Mouse (Mus musculus) hindbrain, embryonic 14.5 days (tissue): ENCODE measurements at regions not wholly inside any gene's neighbourhood (a gene's known extent, or its start where the extent isn't known, plus 50 kb on each side); places are given as distances from the start of the nearest gene placed in this dataset.
A peak's percentile ranks its signal among the peaks of the same experiment; 100 is the strongest.

Experiments
- ATAC-seq: fragments of 200-750 bp; cut with Nextera tagmentation; 2 replicates; pipeline ENCODE4 v1.8.0; 2017; ENCODE audit warnings: moderate number of reproducible peaks, mild to moderate bottlenecking, moderate TSS enrichment, moderate library complexity; ENCODE audit not compliant: low FRiP score
- DNase-seq: peaks from one replicate; pipeline ENCODE4 v3.0.0-alpha.2; 2015; ENCODE audit warnings: low spot score
- H3K27ac ChIP-seq: fragments of 300-500 bp; sonication (generic); 2 replicates; pipeline ENCODE4 v1.5.1; 2014; ENCODE audit warnings: mild to moderate bottlenecking, moderate library complexity
- H3K27me3 ChIP-seq: fragments of 300-500 bp; sonication (generic); 2 replicates; pipeline ENCODE4 v1.6.1; 2014; ENCODE audit warnings: mild to moderate bottlenecking, low read length, mixed read lengths; ENCODE audit not compliant: control insufficient read depth, insufficient read depth
- H3K36me3 ChIP-seq: fragments of 300-500 bp; sonication (generic); replicated peaks from 2 replicates; pipeline ENCODE4 v1.6.1; 2014; ENCODE audit not compliant: control insufficient read depth, insufficient read depth
- H3K4me1 ChIP-seq: fragments of 300-500 bp; sonication (generic); replicated peaks from 2 replicates; pipeline ENCODE4 v1.6.1; 2014; ENCODE audit warnings: antibody characterized with exemption, low read length, mixed read lengths; ENCODE audit not compliant: control insufficient read depth, insufficient read depth
- H3K4me2 ChIP-seq: fragments of 300-500 bp; sonication (generic); replicated peaks from 2 replicates; pipeline ENCODE4 v1.6.1; 2014; ENCODE audit warnings: mild to moderate bottlenecking, moderate library complexity
- H3K4me3 ChIP-seq: fragments of 300-500 bp; sonication (generic); replicated peaks from 2 replicates; pipeline ENCODE4 v1.5.1; 2014; ENCODE audit warnings: mild to moderate bottlenecking, low read length
- H3K9ac ChIP-seq: fragments of 300-500 bp; sonication (generic); 2 replicates; pipeline ENCODE4 v1.6.1; 2014
- H3K9me3 ChIP-seq: fragments of 300-500 bp; sonication (generic); 2 replicates; pipeline ENCODE4 v1.6.1; 2016; ENCODE audit warnings: low read length; ENCODE audit not compliant: control insufficient read depth
- WGBS: fragments of 180-500 bp; shearing (Covaris S2); extraction: QIAGEN DNeasy Blood & Tissue Kit; methylation state at CpG from one replicate; pipeline ENCODE4 v1.1.7; 2014; 5-methylcytosine and 5-hydroxymethylcytosine counted together

GRCm38 (mm10) chr15:11646241-11646640 lies 246.8 kb upstream of the Tars start:
- Histone ChIP-seq H3K27me3 (no peaks in the 10 kb centered on the region), H3K4me3 (no peak overlapping the region), H3K4me2 (no peak overlapping the region), H3K9ac (no peak overlapping the region), H3K27ac (no peak overlapping the region), H3K36me3 (no peaks in the 10 kb centered on the region), H3K4me1 (no peaks in the 10 kb centered on the region), H3K9me3 (no peaks in the 10 kb centered on the region)
- 94% methylated on average over 6 of the region's 6 CpGs for WGBS
- ATAC-seq (no peak), DNase-seq (no peak)

- Histone ChIP-seq H3K4me1 (no peaks in the 10 kb centered on the region), H3K36me3 (no peaks in the 10 kb centered on the region), H3K27me3 (no peaks in the 10 kb centered on the region), H3K9ac (no peak overlapping the region), H3K4me2 (no peak overlapping the region), H3K9me3 (no peaks in the 10 kb centered on the region), H3K27ac (no peak overlapping the region), H3K4me3 (no peak overlapping the region)
- ATAC-seq (no peak), DNase-seq (no peak)
- WGBS = 83% methylated on average over 7 of the region's 7 CpGs
Measured at GRCm38 (mm10) chr15:11644779-11645178, 245.3 kb upstream of the Tars start.

GRCm38 (mm10) chr15:11630654-11631053 lies 231.2 kb upstream of the Tars start:
- DNase-seq = no peak
- Histone ChIP-seq H3K4me3 (no peak overlapping the region), H3K27me3 (no peaks in the 10 kb centered on the region), H3K4me1 (no peaks in the 10 kb centered on the region), H3K9me3 (no peaks in the 10 kb centered on the region), H3K9ac (no peak overlapping the region), H3K36me3 (no peaks in the 10 kb centered on the region), H3K4me2 (no peak overlapping the region), H3K27ac (no peak overlapping the region)
- ATAC-seq = no peak
- WGBS = 76% methylated on average over 2 of the region's 2 CpGs

- Histone ChIP-seq H3K4me3 (no peak overlapping the region), H3K27ac (no peak overlapping the region), H3K36me3 (no peaks in the 10 kb centered on the region), H3K9me3 (no peaks in the 10 kb centered on the region), H3K27me3 (no peaks in the 10 kb centered on the region), H3K9ac (no peak overlapping the region), H3K4me2 (no peak overlapping the region), H3K4me1 (no peaks in the 10 kb centered on the region)
- ATAC-seq (no peak), DNase-seq (no peak)
- WGBS = 82% methylated on average over 9 of the region's 9 CpGs
Measured at GRCm38 (mm10) chr15:11626433-11626832, 227.0 kb upstream of the Tars start.

GRCm38 (mm10) chr15:11612416-11612815 lies 213.0 kb upstream of the Tars start:
- H3K9me3 ChIP-seq = no peaks in the 10 kb centered on the region
- H3K27ac ChIP-seq = no peak overlapping the region
- H3K36me3 ChIP-seq = no peaks in the 10 kb centered on the region
- no peak overlapping the region for H3K4me2 ChIP-seq
- H3K9ac ChIP-seq = no peak overlapping the region
- H3K4me1 ChIP-seq = no peaks in the 10 kb centered on the region
- ATAC-seq = no peak
- WGBS = 66% methylated on average over 3 of the region's 3 CpGs
- no peak for DNase-seq
- H3K27me3 ChIP-seq = no peaks in the 10 kb centered on the region
- no peak overlapping the region for H3K4me3 ChIP-seq

GRCm38 (mm10) chr15:11610043-11610670 lies 210.7 kb upstream of the Tars start:
- no peak overlapping the region for H3K9ac ChIP-seq
- no peaks in the 10 kb centered on the region for H3K36me3 ChIP-seq
- H3K4me1 ChIP-seq = no peaks in the 10 kb centered on the region
- DNase-seq (no peak), ATAC-seq (no peak)
- H3K4me2 ChIP-seq = no peak overlapping the region
- 43% methylated on average over 3 of the region's 3 CpGs for WGBS
- no peak overlapping the region for H3K4me3 ChIP-seq
- H3K27ac ChIP-seq = no peak overlapping the region
- H3K9me3 ChIP-seq = no peaks in the 10 kb centered on the region
- no peaks in the 10 kb centered on the region for H3K27me3 ChIP-seq

GRCm38 (mm10) chr15:11607489-11607888 lies 208.0 kb upstream of the Tars start:
- H3K4me1 ChIP-seq = no peaks in the 10 kb centered on the region
- H3K27me3 ChIP-seq = no peaks in the 10 kb centered on the region
- no peaks in the 10 kb centered on the region for H3K36me3 ChIP-seq
- DNase-seq = no peak
- H3K9ac ChIP-seq = no peak overlapping the region
- no peaks in the 10 kb centered on the region for H3K9me3 ChIP-seq
- no peak overlapping the region for H3K4me2 ChIP-seq
- no peak overlapping the region for H3K4me3 ChIP-seq
- ATAC-seq = no peak
- no peak overlapping the region for H3K27ac ChIP-seq

- no peaks in the 10 kb centered on the region for H3K36me3 ChIP-seq
- ATAC-seq (no peak), DNase-seq (no peak)
- H3K4me3 ChIP-seq = no peak overlapping the region
- no peak overlapping the region for H3K9ac ChIP-seq
- H3K27ac ChIP-seq = no peak overlapping the region
- no peaks in the 10 kb centered on the region for H3K4me1 ChIP-seq
- no peaks in the 10 kb centered on the region for H3K9me3 ChIP-seq
- 95% methylated on average over 4 of the region's 4 CpGs for WGBS
- H3K4me2 ChIP-seq = no peak overlapping the region
- no peaks in the 10 kb centered on the region for H3K27me3 ChIP-seq
Measured at GRCm38 (mm10) chr15:11605677-11606076, 206.2 kb upstream of the Tars start.

- no peak for DNase-seq
- Histone ChIP-seq H3K4me1 (no peaks in the 10 kb centered on the region), H3K27ac (no peak overlapping the region), H3K4me2 (no peak overlapping the region), H3K9ac (no peak overlapping the region), H3K27me3 (no peaks in the 10 kb centered on the region), H3K36me3 (no peaks in the 10 kb centered on the region), H3K9me3 (no peaks in the 10 kb centered on the region), H3K4me3 (no peak overlapping the region)
- 87% methylated on average over 6 of the region's 6 CpGs for WGBS
- no peak for ATAC-seq
Measured at GRCm38 (mm10) chr15:11597021-11597420, 197.6 kb upstream of the Tars start.

- Histone ChIP-seq H3K4me1 (no peaks in the 10 kb centered on the region), H3K4me2 (no peak overlapping the region), H3K27me3 (no peaks in the 10 kb centered on the region), H3K9me3 (no peaks in the 10 kb centered on the region), H3K27ac (no peak overlapping the region), H3K9ac (no peak overlapping the region), H3K36me3 (no peaks in the 10 kb centered on the region), H3K4me3 (no peak overlapping the region)
- DNase-seq (peak; percentile 71), ATAC-seq (no peak)
- 53% methylated on average over 9 of the region's 9 CpGs for WGBS
Measured at GRCm38 (mm10) chr15:11590542-11591116, 191.2 kb upstream of the Tars start.
